Mouse (Mus musculus): Measurements from ENCODE around the gene Vps37b. TPM values are rescaled to one million over a fixed set of nuclear protein-coding genes. Genes with fewer than 3 reads are reported as not detected.

Gene Vps37b
- polyA plus RNA-seq, 1 experiment: 45.2 TPM

DNA sequence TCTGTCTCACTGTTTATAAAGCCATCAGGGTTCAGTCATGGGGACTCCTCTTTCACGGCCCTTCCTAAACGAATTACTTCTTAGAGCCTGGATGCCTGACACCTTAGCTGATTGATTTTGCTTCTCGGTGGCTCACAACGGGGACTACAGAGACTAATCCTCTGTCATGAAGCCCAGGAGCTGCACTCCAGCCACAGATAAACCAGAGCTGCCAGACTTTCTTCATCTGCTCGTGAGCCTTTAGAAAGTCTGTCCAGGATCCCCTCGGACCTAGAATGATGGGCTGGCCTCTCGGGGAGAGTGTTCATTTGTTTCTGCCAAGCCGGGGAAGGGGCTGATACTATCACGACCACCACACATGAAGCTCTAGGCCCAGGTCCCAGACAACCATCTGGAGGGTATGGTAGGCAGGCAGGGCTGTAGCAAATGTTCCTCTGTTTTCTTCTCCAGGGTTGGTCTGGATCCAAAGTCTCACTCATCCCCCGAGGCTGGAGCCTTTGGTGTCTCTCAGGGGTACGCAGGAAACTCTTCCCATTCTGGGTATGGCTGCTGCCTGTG, 13.5 kb upstream of the Vps37b start:
- no peak for DNase-seq (ENCODE audit: low read depth)

DNA sequence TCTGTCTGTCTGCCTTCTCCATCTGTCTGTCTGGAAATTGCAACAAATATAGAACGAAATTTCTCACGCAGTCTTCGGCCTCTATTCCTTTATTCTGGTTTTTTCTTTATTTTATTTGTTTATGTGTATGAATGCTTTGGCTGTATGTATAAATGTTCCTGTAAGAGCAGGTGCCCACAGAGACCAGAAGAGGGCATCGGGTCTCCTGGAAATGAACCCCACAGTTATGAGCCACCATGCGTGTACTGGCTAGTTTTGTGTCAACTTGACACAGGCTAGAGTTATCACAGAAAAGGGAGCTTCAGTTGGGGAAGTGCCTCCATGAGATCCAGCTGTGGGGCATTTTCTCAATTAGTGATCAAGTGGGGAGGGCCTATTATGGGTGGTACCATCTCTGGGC, 11.9 kb upstream of the Vps37b start:
- no peak for DNase-seq (ENCODE audit: low read depth)

DNA sequence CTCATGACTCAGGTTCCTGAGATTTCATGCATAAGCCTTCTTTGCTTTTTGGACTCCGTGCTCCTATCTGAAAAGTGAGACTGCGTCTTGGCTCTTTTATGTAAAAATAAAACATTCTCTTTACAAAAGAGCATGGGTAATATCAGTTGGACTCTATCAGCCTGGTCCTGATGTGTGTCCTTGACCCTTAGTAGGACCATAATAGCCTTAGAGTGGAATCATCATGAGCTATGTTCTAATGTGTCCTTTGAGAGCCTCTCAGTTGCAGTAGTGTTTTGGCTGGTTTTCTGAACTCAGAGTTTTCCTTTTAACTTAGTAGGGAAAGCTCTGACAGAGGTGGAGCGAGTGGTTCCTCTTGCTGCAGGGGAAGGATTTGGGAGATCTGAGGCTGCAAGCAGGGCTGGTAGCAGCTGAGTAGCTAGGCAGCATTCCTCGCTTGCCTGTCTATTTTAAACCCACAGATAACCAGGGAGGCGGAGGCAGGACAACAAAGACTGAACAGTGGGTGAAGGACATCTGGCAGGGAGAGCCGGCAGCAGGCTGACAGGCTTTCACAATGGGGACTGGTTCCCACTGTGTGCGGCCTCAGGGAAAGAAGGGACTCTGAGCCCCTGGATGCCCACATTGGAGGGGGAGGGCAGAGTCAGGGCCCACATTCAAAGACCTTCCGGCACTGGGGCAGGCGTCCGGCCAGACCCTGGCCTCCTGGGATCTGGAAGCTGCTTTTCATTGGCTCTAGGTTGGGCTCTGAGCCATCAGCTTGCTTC, 11.3 kb upstream of the Vps37b start:
- no peak for DNase-seq (ENCODE audit: low read depth)

DNA sequence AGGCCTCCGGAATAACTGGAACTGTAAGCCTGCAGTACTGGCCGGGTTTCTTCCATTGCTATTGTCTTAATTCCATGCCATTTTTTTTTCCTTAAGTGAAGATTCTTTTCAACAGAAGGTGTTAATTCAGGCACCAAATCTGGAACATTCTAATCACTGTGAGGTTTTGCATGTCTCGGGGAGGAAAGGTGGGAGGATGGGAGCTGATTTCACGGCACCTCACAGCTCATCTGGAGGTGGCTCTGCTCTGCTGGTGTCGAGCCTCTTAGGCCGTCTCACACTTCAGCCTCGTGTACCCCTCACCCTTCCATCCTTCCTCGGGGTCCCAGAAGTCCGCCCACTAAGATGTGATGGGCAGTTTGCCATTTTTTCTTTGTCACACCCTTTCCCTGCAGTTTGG, 9.0 kb upstream of the Vps37b start:
- no peak for DNase-seq (ENCODE audit: low read depth)

DNA sequence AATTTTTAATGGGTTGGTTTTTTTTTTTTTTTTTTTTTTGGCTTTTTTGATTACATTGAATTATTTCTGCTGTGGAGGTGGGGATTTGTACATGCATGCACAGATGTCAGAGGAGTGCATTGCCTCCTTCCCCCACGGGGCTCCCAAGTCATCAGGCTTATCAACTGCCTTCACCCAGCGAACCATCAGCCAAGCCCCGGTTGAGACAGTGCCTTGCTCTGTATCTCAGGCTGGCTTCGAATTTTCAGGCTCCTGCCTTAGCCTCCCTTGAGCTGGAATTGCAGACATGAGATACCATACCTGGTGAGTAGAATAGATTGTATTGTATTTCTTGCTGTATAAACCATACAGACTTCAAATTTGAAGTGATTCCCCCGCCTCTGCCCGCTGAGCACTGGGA, 7.5 kb upstream of the Vps37b start:
- no peak for DNase-seq (ENCODE audit: low read depth)

DNA sequence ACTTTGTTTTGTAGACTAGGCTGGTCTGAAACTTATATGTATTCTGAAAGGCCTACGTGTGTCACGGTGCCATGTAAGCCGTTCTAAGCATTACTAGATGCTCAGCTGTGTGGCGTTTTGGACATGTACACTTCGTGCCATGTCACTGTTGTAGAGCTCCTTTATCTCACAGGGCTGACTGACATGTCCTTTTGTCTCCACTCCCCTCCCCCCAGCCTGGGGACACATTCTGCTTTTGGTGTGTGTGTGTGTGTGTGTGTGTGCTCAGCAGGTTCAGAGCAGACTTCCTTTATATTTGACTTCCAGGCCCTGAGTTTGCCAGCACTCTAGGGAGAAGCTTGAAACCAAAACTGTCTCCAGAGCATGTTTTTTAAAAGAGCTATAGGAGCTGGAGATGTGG, 4.8 kb upstream of the Vps37b start:
- no peak for DNase-seq (ENCODE audit: low read depth)

DNA sequence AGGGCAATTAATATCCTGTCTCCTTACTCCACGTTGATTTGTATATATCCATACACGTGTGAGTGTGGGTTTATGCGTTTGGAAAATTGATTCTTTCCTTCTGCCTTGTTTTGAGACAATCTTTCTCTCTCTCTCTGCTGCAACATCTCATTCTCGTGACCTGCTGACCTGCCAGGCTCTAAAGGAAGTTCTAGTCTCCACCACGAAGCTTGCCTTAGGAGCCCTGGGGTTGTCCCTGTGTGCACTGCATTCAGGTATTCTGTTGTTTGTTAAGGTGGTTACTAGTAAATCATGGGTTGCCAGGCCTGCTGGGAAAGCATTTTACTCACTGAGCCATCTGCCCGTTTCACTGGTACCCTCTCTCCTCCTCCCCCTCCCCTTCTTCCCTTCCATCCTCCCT, 4.3 kb upstream of the Vps37b start:
- DNase-seq (ENCODE audit: low read depth): no peak

DNA sequence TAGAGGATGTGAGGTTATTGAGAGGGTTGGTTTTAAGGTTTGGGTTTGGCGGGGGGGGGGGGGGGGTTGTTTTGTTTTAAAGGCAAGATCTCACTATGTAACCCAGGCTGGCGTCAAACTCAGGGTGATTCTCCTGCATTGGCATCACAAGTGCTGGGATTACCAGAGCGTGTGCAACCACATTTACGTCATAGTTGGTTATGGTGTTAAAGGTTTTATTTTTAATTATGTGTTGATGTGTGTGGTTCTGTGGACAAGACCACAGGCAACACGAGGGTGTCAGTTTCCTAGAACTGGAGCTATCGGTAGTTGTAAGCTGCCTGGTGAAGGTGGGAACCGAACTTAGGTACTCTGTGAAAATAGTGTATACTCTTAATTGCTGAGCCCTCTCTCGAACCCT, 3.7 kb upstream of the Vps37b start:
- no peak for DNase-seq (ENCODE audit: low read depth)

DNA sequence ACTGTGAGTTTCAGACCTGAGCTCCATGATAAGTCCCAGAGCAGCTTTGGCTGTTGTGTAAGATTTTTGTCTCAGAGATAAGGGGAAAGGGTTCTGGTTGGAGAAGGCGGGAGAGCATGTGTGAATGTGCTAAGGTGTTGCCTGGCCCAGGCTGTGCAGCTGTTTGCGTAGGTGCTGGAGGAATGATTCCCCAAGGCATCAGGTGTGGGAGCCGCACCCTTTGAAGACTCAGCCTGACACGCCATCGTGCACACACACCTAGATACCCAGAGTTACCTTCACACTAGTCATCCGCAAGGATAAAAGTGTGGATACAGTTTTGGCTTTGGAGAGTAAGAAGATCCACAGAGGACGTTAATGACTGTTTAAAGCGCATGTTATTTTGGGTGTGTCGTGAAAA, 3.3 kb upstream of the Vps37b start:
- no peak for DNase-seq (ENCODE audit: low read depth)

DNA sequence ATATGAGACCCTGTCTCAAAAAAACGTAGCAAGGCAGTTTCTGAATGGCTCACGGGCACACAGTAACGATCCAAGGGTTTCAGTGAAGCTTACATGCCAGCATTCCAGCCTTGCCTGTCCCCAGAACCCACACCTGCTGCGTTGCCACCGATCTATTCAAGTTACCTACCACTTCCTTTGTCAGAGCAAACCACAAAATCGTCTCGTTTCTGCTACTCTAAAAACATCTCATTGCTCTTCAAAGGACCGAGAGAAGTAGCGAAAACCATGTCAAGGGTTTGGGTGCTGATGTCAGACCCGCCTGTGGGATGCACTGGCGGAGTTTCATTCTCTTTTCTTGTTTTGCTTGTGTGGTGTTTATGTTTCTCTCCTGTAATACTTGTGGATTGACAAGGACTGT, 2.4 kb upstream of the Vps37b start:
- no peak for DNase-seq (ENCODE audit: low read depth)

DNA sequence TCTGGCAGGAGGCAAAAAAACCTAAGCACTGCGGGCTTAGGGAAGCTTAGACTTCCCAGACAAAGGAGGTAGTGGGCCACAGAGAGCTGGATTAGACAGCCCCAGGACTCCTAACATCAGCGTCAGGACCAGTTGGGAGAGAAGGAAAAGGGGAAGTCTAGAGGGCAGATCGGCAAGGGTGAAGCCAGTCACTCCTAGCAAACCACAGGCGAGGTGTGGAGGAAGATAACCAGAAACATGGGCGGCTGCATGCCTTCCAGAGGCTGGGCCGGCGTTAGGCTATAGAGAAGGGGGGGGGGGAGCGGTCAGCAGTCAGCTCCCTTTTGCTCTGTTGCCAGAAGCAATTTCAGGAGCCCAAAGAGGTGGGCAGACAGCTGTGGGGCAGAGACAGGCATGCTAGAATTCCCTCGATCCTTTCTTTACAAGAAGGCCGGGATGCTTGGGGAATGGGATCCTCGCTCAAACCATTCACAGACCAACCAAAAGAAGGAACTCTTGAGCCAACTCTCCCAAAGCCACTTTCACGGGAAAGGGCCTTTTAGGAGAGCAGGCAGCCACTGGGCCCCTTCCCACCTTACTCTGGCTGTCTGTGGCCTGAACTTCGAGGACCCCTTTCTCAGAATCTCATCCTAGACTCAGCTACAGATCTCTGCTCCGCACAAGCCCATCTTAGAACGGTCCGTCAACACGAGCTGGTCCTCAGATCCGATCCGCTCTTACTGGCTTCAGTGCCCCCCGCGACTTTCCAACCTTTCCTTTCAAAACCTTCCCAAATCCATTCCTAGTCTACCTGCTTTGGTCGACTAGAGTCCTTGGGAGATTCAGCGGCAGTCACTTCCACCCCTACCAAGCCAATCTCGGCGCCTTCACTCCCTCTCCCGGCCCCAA, 758 bp downstream of the Vps37b start:
- no peak for DNase-seq (ENCODE audit: low read depth)

DNA sequence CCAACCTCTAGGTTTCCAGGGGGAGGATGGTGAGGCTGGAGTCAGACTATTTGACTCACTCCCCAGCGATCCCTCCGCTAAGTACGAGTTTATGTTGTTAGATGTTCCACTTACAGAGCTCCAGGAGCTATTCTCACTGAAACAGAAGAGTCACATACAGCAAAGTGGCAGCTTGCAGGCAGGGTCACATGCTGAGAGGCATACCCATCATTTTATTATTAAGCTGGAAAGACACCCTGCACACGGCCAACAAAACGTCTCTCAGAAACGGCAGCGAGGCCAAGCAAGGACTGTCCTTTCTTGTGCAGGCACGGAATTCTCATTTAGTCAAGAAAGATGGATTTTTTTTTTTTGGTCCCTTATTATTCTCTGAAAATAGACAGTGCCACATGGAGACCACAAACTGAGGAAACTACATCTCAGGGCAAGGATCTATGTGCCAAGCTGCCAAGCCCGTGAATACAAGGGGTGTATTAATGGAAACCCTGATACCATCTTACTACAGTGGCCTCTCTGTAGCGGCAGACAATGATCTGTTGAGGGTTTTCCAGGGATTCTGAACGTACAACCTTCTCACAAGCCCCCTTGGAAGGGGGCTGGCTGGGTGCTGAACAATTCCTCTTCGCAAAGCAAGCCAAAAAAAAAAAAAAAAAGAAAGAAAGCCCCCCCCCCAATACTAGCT, 1.5 kb downstream of the Vps37b start:
- no peak for DNase-seq (ENCODE audit: low read depth)

DNA sequence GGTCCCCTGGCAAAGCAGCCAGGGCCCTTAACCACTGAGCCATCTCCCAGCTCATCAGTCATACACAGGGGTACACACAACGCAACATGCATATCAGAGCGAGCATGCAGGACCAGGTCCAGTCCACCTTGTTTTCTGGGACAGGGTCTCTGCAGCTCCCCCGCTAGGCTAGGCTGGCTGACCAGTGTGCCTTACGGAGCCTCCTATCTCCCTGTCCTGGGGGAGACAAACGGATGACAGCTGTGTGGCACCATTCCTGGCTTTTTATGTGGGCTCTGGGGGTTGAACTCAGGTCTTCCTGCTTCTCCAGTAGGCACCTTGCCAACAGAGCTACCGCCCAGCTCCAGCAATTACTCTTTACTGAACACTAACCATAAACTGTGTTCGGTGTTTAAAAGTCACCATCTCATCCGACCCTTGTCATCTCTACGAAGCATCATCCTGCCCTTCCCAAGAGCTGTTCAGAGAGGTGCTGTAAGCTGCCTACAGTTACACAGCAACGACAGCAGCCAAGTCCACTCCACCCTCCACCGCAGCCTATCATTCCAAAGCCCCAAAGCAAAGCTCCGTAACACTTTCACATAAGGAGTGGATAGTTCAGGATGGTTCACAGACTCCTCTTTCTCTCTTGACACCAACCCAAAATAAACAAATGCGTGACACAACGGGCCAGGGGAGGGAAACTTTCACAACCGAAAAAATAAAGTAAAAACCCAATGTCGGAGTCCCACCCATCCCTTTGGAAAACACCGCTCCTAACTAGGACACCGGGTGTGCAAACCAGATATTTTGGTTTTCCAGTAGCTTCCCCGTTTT, 2.6 kb downstream of the Vps37b start:
- DNase-seq (ENCODE audit: low read depth): no peak

DNA sequence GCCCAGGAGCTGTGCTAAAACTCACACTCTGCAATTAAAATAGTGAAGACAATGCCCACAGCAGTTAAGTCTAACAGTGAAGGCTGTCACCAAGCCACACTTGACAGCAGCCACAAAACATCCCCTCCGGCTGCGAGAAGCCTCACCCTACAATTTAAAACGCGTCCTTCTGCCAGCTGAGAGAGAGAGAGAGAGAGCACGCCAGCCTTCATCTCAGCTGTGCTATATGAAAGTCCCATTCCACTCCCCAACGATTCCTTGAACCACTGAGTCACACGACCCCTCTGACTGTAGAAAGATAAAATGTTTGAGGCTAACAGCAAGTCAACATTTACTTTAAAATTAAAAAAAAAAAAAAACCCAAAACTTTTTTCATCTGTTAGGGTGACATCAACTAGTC, 3.4 kb downstream of the Vps37b start:
- DNase-seq (ENCODE audit: low read depth): no peak

DNA sequence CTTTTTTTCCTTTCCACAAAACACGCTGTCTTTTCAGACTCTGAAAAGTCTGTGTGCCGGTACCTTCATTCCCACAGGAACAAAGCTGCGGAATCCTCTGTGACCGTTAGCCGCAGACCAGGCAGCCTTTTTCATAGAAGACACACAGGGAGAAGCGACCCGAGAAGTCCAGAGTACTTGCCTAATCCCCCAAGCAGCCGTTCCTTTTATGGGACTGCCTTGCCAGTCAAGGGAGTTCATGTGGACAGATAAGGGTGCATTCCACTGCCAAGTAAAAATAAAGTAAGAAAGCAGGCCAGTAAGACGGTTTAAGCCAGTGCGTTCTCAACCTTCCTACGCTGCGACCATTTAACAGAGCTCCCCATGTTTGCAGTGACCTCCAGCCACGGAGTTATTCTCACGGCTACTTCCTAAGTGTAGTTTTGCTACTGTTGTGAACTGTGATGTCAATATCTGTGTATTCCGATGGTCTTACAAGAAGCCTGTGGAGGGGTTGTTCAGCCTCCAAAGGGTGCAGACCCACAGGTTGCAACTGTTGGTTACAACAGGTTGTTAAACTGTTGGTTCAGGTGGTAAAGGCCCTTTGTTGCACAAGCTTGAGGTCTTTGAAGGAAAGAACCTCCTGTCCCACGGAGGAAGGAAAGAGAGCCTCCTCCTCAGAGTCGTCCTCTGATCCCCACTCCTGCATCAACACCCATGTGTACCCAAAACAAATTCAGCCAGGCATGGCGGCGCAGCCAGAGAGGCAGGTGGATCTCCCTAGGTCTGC, 4.2 kb downstream of the Vps37b start:
- no peak for DNase-seq (ENCODE audit: low read depth)

DNA sequence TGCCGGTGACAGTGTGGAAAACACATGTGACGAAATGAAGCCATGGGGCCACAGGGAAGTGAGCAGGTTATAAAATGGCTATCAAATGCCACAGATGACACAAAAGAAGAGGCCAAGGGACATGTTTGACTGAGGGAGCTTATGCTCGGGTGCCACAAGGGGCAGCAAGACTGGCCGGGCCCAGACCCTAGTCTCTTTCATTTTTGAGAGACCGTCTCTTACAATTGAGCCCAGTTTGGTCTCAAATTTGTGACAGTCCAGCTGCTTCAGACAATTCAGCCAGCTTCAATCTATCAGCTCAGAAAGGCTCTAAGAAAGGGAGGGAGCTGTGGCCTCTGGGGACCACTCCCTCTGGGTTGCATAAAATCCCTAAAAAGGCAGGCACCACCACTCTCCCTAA, 5.5 kb downstream of the Vps37b start:
- no peak for DNase-seq (ENCODE audit: low read depth)

DNA sequence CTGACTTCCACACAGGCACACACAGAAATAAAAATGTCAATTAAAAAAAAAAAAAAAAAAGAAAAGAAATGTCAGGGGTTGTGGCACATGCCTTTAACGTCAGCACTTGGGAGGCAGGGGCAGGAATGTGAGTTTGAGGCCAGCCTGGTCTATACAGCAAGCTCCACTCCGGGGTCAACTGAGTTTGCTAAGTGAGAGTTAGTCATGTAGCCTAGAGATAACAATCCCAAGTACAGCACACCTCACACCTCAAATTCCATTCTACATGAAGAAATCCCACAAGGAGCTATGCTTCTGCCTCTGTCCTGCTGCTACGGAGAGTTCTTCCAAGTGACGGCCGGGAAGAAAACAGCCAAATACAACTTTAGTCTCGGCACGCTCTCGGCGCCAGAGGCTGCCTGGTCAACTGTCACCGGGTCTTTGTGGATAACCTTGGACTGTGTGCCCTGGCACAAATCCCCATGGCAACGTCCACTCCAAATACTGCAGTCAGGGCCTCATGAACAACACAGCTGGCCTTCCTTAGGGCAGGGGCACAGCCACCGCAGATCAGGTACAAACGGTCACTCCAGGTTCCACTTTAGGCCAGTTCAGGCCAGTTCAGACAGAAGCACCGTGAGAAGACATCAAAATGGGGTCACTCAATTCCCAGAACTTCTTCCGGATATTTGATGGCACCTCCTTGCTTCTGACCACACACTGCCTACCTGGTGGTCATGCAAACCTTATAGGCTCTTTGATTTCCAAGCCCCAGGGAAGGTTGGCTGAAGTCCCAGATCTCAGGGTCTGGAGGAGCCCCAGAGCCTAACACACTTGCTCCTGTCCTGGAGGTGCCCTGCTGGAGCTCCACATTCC, 6.3 kb downstream of the Vps37b start:
- no peak for DNase-seq (ENCODE audit: low read depth)

DNA sequence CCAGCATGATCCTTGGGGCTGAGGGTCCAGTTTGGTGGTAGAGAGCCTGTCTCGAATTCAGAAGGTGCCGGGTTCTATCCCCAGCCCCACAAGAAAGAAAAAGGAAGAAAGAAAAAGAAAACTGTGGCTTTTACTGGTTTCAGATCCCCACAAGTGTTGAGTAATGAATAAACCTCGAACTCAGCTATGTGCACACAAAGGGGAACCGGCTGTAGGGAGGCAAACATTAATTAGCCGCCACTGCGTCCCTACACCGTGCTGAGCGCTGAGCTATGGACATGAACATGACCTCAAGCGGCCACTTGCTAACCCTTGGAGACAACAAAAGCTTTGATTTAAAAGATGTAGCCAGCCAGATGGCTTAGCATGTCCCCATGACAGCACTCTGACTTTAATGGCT, 6.9 kb downstream of the Vps37b start:
- no peak for DNase-seq (ENCODE audit: low read depth)

DNA sequence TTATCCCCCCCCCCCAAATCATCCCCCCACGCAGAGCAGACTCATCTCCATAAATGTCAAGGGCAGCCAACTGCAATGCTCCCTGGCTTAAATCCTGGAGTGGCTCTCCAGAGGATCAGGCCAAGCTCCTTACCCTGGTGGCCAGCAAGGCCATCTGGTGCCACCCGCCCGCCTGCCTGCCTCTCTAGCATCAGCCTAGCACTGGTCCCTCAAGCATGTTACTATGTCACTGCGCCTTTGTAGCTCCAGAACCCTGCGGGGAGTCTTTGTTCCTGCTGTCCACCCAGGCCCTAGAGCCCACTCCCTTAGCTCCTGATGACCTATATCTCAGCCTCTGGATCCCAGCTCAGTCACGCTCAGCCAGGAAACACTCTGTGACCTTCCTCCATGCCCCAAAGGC, 7.4 kb downstream of the Vps37b start:
- DNase-seq (ENCODE audit: low read depth): no peak

DNA sequence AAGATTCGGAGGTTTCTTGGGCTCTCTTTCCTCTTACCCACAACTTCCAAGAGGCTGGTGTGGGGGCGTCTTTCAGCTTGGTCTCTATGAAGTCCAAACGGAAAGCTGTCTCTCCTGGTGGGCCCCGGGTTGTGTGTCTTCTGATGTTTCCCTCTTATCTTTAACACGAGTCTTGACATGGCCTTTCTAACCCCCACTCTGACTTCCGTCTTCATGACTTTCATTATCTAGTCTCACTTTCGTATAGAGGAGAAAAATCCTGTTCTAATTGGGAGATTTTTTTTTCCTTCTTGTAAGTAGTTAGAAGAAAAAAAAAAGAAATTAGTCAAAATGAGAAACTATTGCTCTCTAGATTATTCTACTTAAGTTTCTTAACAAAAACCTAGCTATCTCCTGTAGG, 9.7 kb downstream of the Vps37b start:
- DNase-seq (ENCODE audit: low read depth): no peak
